Mouse (Mus musculus): Measurements from ENCODE around the gene Muc20. TPM values are rescaled to one million over a fixed set of nuclear protein-coding genes. Genes with fewer than 3 reads are reported as not detected.

The Muc20 gene
- total and polyA plus RNA-seq, 2 experiments from 2014 or later = 0.22 TPM; not detected in 1

DNA sequence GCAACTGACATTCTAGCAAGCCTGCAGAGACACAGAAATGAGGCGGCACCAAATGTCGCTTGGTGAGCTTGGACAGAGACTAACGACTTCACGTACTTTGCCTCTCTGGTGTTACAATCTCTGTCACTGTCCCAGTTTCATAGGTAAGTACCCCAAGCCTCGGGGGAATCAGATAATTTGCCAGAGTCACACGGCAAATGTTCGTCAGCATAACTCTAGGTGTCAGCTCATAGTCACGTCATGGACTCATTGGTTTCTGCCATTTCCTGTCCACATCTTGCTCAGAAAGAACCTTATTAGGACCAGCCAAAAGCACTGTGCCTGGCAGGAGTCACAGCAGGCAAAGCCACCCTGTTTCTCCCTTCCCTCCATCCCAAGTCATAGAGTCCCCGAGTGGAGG is 55.9 kb downstream of the Muc20 start:
- no peak for TF ChIP-seq CTCF (IDR thresholded peaks at IDR 0.05)
- no peaks in the 10 kb centered on the region for H3K36me3 ChIP-seq (ENCODE audit: insufficient read depth, low read length)
- 82% methylated on average over 9 of the region's 9 CpGs for WGBS
- H3K9ac ChIP-seq (replicated peaks; ENCODE audit: low read length, poor library complexity, severe bottlenecking) = no peak overlapping the region
- no peaks in the 10 kb centered on the region for H3K9me3 ChIP-seq (ENCODE audit: low read length)
- no peak overlapping the region for H3K4me3 ChIP-seq (ENCODE audit: low read depth, low read length)
- H3K4me2 ChIP-seq (ENCODE audit: low read depth, low read length, poor library complexity, severe bottlenecking) = no peak overlapping the region
- no peaks in the 10 kb centered on the region for H3K27me3 ChIP-seq (ENCODE audit: insufficient read depth, low read length)
- ATAC-seq (ENCODE audit: low FRiP score) (no peak), DNase-seq (ENCODE audit: low spot score) (no peak)
- H3K4me1 ChIP-seq (ENCODE audit: insufficient read depth, low read length) = 0 out of 2 replicates have a peak, but pooled peaks cover 2% of the 10 kb centered on the region
- H3K27ac ChIP-seq (ENCODE audit: low read depth, low read length) = no peak overlapping the region

DNA sequence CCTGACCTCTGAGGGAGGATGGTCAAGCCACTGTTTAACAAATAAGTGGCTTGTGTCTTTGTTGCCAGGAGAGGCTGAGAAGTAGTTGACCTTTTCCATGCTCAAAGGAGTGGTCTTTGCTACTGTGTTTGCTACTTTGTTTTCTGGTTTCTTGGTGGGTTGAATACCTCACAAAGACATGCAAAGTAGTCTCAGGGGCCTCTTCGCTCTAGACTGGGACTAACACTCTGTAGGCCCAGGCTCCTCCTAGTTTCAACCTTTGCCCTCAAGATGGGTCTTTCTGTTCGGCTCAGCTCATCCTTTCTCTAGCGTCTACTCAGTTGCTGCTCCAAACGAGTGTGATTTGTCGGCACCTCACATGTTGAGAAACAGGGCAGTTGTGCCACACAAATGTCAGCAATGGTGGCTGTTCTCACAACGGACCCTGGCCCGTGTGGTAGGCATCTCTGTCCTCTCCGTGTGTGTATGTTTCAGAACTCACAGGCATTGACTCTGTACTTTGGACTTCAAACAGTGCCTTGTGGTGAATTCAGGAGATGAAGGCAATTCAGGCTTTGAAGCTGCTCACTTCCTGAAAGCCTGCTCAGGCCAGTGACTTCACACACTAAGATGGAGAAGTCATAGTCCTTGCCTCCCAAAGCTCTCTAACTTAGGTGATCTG is 57.1 kb downstream of the Muc20 start:
- H3K27me3 ChIP-seq (ENCODE audit: insufficient read depth, low read length) = no peaks in the 10 kb centered on the region
- no peak for TF ChIP-seq CTCF (IDR thresholded peaks at IDR 0.05)
- no peak overlapping the region for H3K27ac ChIP-seq (ENCODE audit: low read depth, low read length)
- no peak for ATAC-seq (ENCODE audit: low FRiP score)
- 82% methylated on average over 8 of the region's 8 CpGs for WGBS
- no peak overlapping the region for H3K4me2 ChIP-seq (ENCODE audit: low read depth, low read length, poor library complexity, severe bottlenecking)
- no peaks in the 10 kb centered on the region for H3K36me3 ChIP-seq (ENCODE audit: insufficient read depth, low read length)
- H3K9ac ChIP-seq (replicated peaks; ENCODE audit: low read length, poor library complexity, severe bottlenecking) = no peak overlapping the region
- H3K4me1 ChIP-seq (ENCODE audit: insufficient read depth, low read length) = 0 out of 2 replicates have a peak, but pooled peaks cover 2% of the 10 kb centered on the region
- no peaks in the 10 kb centered on the region for H3K9me3 ChIP-seq (ENCODE audit: low read length)
- no peak for DNase-seq (ENCODE audit: low spot score)
- no peak overlapping the region for H3K4me3 ChIP-seq (ENCODE audit: low read depth, low read length)

DNA sequence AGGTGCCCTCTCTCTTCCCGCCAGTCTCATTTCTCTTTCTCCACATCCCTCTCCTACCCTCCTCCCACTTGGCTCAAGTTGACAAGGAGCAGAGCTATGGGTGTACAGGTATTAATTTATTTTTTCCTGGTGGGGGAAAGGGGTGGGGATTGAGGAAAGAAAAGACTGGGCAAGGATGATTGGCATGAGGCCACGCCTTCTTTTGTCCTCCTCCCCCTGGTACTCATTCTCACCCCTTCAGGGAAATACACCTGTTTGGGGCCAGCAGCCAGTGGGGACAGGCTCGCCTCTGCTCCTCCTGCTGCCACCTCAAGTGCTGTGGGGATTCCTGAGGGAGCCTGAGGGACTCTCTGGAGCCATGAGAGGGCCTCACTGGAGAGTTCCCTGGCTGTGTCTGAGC is 61.2 kb downstream of the Muc20 start:
- Histone ChIP-seq H3K9me3 (ENCODE audit: low read length) (peaks cover 6% of the 10 kb centered on the region; the same call in 1 of the 2 replicates), H3K4me2 (ENCODE audit: low read depth, low read length, poor library complexity, severe bottlenecking) (no peak overlapping the region), H3K27ac (ENCODE audit: low read depth, low read length) (no peak overlapping the region), H3K27me3 (ENCODE audit: insufficient read depth, low read length) (no peaks in the 10 kb centered on the region), H3K4me1 (ENCODE audit: insufficient read depth, low read length) (0 out of 2 replicates have a peak, but pooled peaks cover under 1% of the 10 kb centered on the region), H3K9ac (replicated peaks; ENCODE audit: low read length, poor library complexity, severe bottlenecking) (no peak overlapping the region), H3K36me3 (ENCODE audit: insufficient read depth, low read length) (no peaks in the 10 kb centered on the region), H3K4me3 (ENCODE audit: low read depth, low read length) (no peak overlapping the region)
- TF ChIP-seq CTCF (IDR thresholded peaks at IDR 0.05) = no peak
- ATAC-seq (ENCODE audit: low FRiP score) = no peak
- 52% methylated on average over 3 of the region's 3 CpGs for WGBS
- no peak for DNase-seq (ENCODE audit: low spot score)

DNA sequence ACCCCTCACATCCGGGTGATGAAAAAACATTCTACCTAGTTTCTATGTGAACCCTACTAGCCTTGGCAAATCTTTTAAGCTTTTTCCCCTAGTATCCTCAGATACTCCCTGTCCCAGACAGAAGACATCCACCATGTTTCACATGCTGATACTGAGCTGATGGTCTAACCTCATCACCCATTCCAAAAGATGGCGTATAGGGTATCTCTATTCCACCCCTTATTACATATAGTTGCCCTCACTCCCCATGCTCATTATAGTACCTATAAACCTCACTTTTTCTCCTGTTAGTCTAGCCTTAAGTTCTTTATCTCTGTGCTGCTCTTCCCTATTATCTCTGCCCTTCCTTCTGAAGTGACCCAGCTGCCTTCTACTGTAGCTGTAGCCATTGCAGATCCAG is 61.6 kb downstream of the Muc20 start, which contains the start of gene Muc4:
Gene Muc4, plus strand, starts transcription at position 301 of the 400 bp plus-strand sequence.
- WGBS = 95% methylated on average over 2 of the region's 2 CpGs
- no peak within 1 kb of the TSS for H3K4me3 ChIP-seq (ENCODE audit: low read depth, low read length)
- H3K9me3 ChIP-seq (ENCODE audit: low read length) = peaks cover 6% of the 10 kb centered on the region; the same call in 1 of the 2 replicates
- H3K9ac ChIP-seq (replicated peaks; ENCODE audit: low read length, poor library complexity, severe bottlenecking) = no peak within 1 kb of the TSS
- TF ChIP-seq CTCF (IDR thresholded peaks at IDR 0.05) = no peak
- no peak for DNase-seq (ENCODE audit: low spot score)
- H3K4me2 ChIP-seq (ENCODE audit: low read depth, low read length, poor library complexity, severe bottlenecking) = no peak within 1 kb of the TSS
- H3K4me1 ChIP-seq (ENCODE audit: insufficient read depth, low read length) = no peaks in the 10 kb centered on the region
- no peaks in the 10 kb centered on the region for H3K36me3 ChIP-seq (ENCODE audit: insufficient read depth, low read length)
- H3K27ac ChIP-seq (ENCODE audit: low read depth, low read length) = no peak within 1 kb of the TSS
- no peak for ATAC-seq (ENCODE audit: low FRiP score)
- no peaks in the 10 kb centered on the region for H3K27me3 ChIP-seq (ENCODE audit: insufficient read depth, low read length)

DNA sequence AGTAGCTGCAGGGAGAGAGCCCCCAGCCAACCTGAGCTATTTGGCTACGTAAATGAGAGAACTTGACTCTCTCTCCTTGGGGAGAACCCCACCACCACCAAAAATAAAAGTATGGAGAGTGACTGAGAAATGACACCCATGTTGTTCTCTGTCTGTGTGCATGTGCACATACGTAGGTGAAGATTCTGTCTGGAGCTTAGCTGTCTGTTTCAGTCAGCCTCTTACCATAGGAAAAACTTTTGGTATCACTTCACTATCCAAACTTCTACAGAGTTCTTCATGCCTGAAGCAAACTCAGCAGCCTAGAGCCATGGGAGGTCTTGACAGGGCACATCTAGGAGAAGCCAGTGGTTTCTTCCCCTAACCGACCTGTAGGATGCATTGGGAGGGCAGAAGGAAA is 64.0 kb downstream of the Muc20 start:
- Histone ChIP-seq H3K27me3 (ENCODE audit: insufficient read depth, low read length) (no peaks in the 10 kb centered on the region), H3K4me3 (ENCODE audit: low read depth, low read length) (no peak overlapping the region), H3K9me3 (ENCODE audit: low read length) (peaks cover 6% of the 10 kb centered on the region; the same call in 1 of the 2 replicates), H3K9ac (replicated peaks; ENCODE audit: low read length, poor library complexity, severe bottlenecking) (no peak overlapping the region), H3K4me2 (ENCODE audit: low read depth, low read length, poor library complexity, severe bottlenecking) (no peak overlapping the region), H3K4me1 (ENCODE audit: insufficient read depth, low read length) (no peaks in the 10 kb centered on the region), H3K36me3 (ENCODE audit: insufficient read depth, low read length) (no peaks in the 10 kb centered on the region), H3K27ac (ENCODE audit: low read depth, low read length) (no peak overlapping the region)
- no peak for TF ChIP-seq CTCF (IDR thresholded peaks at IDR 0.05)
- DNase-seq (ENCODE audit: low spot score) (no peak), ATAC-seq (ENCODE audit: low FRiP score) (no peak)
- 85% methylated on average over 3 of the region's 3 CpGs for WGBS

DNA sequence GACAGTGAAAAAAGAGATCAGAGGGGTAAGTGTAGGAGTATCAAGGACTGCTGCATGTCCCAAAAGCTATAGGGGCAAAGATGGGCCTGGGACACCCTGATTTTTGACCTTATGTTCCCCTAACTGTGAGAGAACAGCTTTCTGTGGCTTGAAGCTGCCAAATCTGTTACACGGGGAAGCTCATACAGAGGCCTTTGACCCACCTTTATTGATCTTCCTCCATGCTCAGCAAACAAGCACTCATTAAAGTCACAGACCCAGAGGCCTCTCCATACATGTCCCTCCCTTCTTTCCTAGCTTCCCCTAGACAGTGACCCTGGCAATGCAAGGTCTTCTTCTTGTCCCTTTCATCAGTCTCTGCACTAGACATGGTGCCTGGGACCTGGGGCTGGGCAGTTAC is 68.5 kb downstream of the Muc20 start:
- TF ChIP-seq CTCF (IDR thresholded peaks at IDR 0.05) = no peak
- peaks cover 6% of the 10 kb centered on the region; the same call in 1 of the 2 replicates for H3K9me3 ChIP-seq (ENCODE audit: low read length)
- DNase-seq (ENCODE audit: low spot score) (no peak), ATAC-seq (ENCODE audit: low FRiP score) (no peak)
- 79% methylated on average over 1 of the region's 1 CpGs for WGBS
- no peak overlapping the region for H3K9ac ChIP-seq (replicated peaks; ENCODE audit: low read length, poor library complexity, severe bottlenecking)
- no peaks in the 10 kb centered on the region for H3K4me1 ChIP-seq (ENCODE audit: insufficient read depth, low read length)
- no peaks in the 10 kb centered on the region for H3K27me3 ChIP-seq (ENCODE audit: insufficient read depth, low read length)
- H3K27ac ChIP-seq (ENCODE audit: low read depth, low read length) = no peak overlapping the region
- no peaks in the 10 kb centered on the region for H3K36me3 ChIP-seq (ENCODE audit: insufficient read depth, low read length)
- no peak overlapping the region for H3K4me3 ChIP-seq (ENCODE audit: low read depth, low read length)
- no peak overlapping the region for H3K4me2 ChIP-seq (ENCODE audit: low read depth, low read length, poor library complexity, severe bottlenecking)

Measured in midbrain, postnatal 0 days (tissue).